Mouse (Mus musculus) G1E (cell line): ENCODE results near the gene P2ry2.

ENCODE experiments used
- CTCF ChIP-seq: IDR thresholded peaks from 2 replicates; pipeline ENCODE4 v1.5.1; 2012; ENCODE audit warnings: low read depth, low read length, inconsistent platforms, mixed read lengths
- GATA1 ChIP-seq: IDR thresholded peaks from 2 replicates; pipeline ENCODE4 v1.6.1; 2012; ENCODE audit warnings: borderline replicate concordance, low read length, inconsistent platforms, mixed read lengths
- POLR2AphosphoS5 ChIP-seq: IDR thresholded peaks from 2 replicates; pipeline ENCODE4 v1.6.1; 2012; ENCODE audit warnings: low read depth, low read length, inconsistent platforms; ENCODE audit not compliant: insufficient replicate concordance
- TAL1 ChIP-seq: conservative IDR thresholded peaks from 2 replicates; pipeline ENCODE4 v1.6.1; 2012; ENCODE audit warnings: low read depth, low read length, inconsistent platforms, mixed read lengths

GRCm38 (mm10) chr7:101030756-101031155 is 18.1 kb upstream of the P2ry2 start:
- TF ChIP-seq CTCF (no peak), GATA1 (no peak), POLR2AphosphoS5 (no peak), TAL1 (no peak)
